Mouse (Mus musculus): ENCODE data around the gene Doc2g.
A peak's percentile ranks its signal among the peaks of the same experiment; 100 is the strongest.

Gene Doc2g

GRCm38 (mm10) chr19:3990804-3991203, 12.3 kb upstream of the Doc2g start:
- no peak for DNase-seq (ENCODE audit: low read depth, low spot score)

GRCm38 (mm10) chr19:3991562-3991961, 11.6 kb upstream of the Doc2g start:
- no peak for DNase-seq (ENCODE audit: low read depth, low spot score)

GRCm38 (mm10) chr19:3991966-3992365, 11.1 kb upstream of the Doc2g start:
- DNase-seq (ENCODE audit: low read depth, low spot score), result no peak

- no peak for DNase-seq (ENCODE audit: low read depth, low spot score)
These were observed 10.7 kb upstream of the Doc2g start, which contains the start of gene Tbx10 for GRCm38 (mm10) chr19:3992416-3992815. TSS of gene Tbx10 (plus strand) at chr19:3992752.

GRCm38 (mm10) chr19:3994932-3995331, 8.2 kb upstream of the Doc2g start:
- DNase-seq (ENCODE audit: low read depth, low spot score), result no peak

GRCm38 (mm10) chr19:3995505-3995904, 7.6 kb upstream of the Doc2g start:
- DNase-seq (ENCODE audit: low read depth, low spot score), result no peak

GRCm38 (mm10) chr19:3996106-3996505, 7.0 kb upstream of the Doc2g start:
- no peak for DNase-seq (ENCODE audit: low read depth, low spot score)

GRCm38 (mm10) chr19:3996747-3997146, 6.4 kb upstream of the Doc2g start:
- DNase-seq (ENCODE audit: low read depth, low spot score), result no peak

GRCm38 (mm10) chr19:3997231-3997630, 5.9 kb upstream of the Doc2g start:
- DNase-seq (ENCODE audit: low read depth, low spot score), result no peak

- DNase-seq (ENCODE audit: low read depth, low spot score), result no peak
These were observed 4.8 kb upstream of the Doc2g start for GRCm38 (mm10) chr19:3998335-3998734.

GRCm38 (mm10) chr19:3999121-3999730, 3.9 kb upstream of the Doc2g start:
- peak; percentile 51 for DNase-seq (ENCODE audit: low read depth, low spot score)

- peak; percentile 99 for DNase-seq (ENCODE audit: low read depth, low spot score)
These were observed 2.8 kb upstream of the Doc2g start, which contains the start of the genes Nudt8 and Gm49405 for GRCm38 (mm10) chr19:4000119-4000900. TSS of gene Nudt8 (plus strand) at chr19:4000580. TSS of gene Gm49405 (plus strand) at chr19:4000626.

- no peak for DNase-seq (ENCODE audit: low read depth, low spot score)
These were observed 2.1 kb upstream of the Doc2g start for GRCm38 (mm10) chr19:4000949-4001525.

- no peak for DNase-seq (ENCODE audit: low read depth, low spot score)
These were observed 1.4 kb upstream of the Doc2g start for GRCm38 (mm10) chr19:4001752-4002151.

- DNase-seq (ENCODE audit: low read depth, low spot score), result no peak
These were observed 528 bp downstream of the Doc2g start for GRCm38 (mm10) chr19:4003641-4004040.

- DNase-seq (ENCODE audit: low read depth, low spot score), result no peak
These were observed 1.2 kb downstream of the Doc2g start for GRCm38 (mm10) chr19:4004331-4004730.

- DNase-seq (ENCODE audit: low read depth, low spot score), result no peak
These were observed 2.0 kb downstream of the Doc2g start for GRCm38 (mm10) chr19:4005091-4005490.

- no peak for DNase-seq (ENCODE audit: low read depth, low spot score)
These were observed 2.9 kb downstream of the Doc2g start for GRCm38 (mm10) chr19:4005971-4006370.

GRCm38 (mm10) chr19:4011086-4011485, 8.0 kb downstream of the Doc2g start:
- no peak for DNase-seq (ENCODE audit: low read depth, low spot score)

- peak; percentile 97 for DNase-seq (ENCODE audit: low read depth, low spot score)
These were observed 9.4 kb downstream of the Doc2g start, which contains the start of gene Ndufv1 for GRCm38 (mm10) chr19:4012432-4013022. TSS of gene Ndufv1 (minus strand) at chr19:4012806.

- no peak for DNase-seq (ENCODE audit: low read depth, low spot score)
These were observed 10.0 kb downstream of the Doc2g start for GRCm38 (mm10) chr19:4013066-4013465.

GRCm38 (mm10) chr19:4014802-4015201, 11.7 kb downstream of the Doc2g start:
- no peak for DNase-seq (ENCODE audit: low read depth, low spot score)

Data from A20 (cell line).